Mouse (Mus musculus) neural tube, embryonic 14.5 days (tissue): ENCODE data around the gene G6pc3. TPM values are rescaled to one million over a fixed set of nuclear protein-coding genes. Genes with fewer than 3 reads are reported as not detected.

Experiments
- ATAC-seq: fragments of 200-750 bp; cut with Nextera tagmentation; 2 replicates; pipeline ENCODE4 v1.8.0; 2017; ENCODE audit warnings: low read depth, mild to moderate bottlenecking, moderate TSS enrichment, moderate library complexity
- H3K27ac ChIP-seq: fragments of 300-500 bp; sonication (generic); 2 replicates; pipeline ENCODE4 v1.5.1; 2014; ENCODE audit warnings: low read depth, mild to moderate bottlenecking, control low read depth, low read length, moderate library complexity, mixed read lengths
- H3K27me3 ChIP-seq: fragments of 300-500 bp; sonication (generic); 2 replicates; pipeline ENCODE4 v1.6.1; 2014; ENCODE audit warnings: low read length; ENCODE audit not compliant: control insufficient read depth, insufficient read depth
- H3K36me3 ChIP-seq: fragments of 300-500 bp; sonication (generic); 2 replicates; pipeline ENCODE4 v1.6.1; 2014; ENCODE audit warnings: low read length, mixed read lengths; ENCODE audit not compliant: control insufficient read depth, insufficient read depth
- H3K4me1 ChIP-seq: fragments of 300-500 bp; sonication (generic); 2 replicates; pipeline ENCODE4 v1.6.1; 2014; ENCODE audit warnings: low read length; ENCODE audit not compliant: control insufficient read depth, insufficient read depth
- H3K4me2 ChIP-seq: fragments of 300-500 bp; sonication (generic); 2 replicates; pipeline ENCODE4 v1.6.1; 2014; ENCODE audit warnings: mild to moderate bottlenecking, low read depth, low read length, control low read depth
- H3K4me3 ChIP-seq: fragments of 300-500 bp; sonication (generic); 2 replicates; pipeline ENCODE4 v1.5.1; 2014; ENCODE audit warnings: low read depth, low read length, control low read depth, mixed read lengths
- H3K9ac ChIP-seq: fragments of 300-500 bp; sonication (generic); replicated peaks from 2 replicates; pipeline ENCODE4 v1.6.1; 2014; ENCODE audit warnings: low read depth, mild to moderate bottlenecking, control low read depth, low read length, mixed read lengths
- H3K9me3 ChIP-seq: fragments of 300-500 bp; sonication (generic); 2 replicates; pipeline ENCODE4 v1.6.1; 2016; ENCODE audit warnings: low read length; ENCODE audit not compliant: control insufficient read depth
- WGBS: fragments of 180-500 bp; shearing (Covaris S2); extraction: QIAGEN DNeasy Blood & Tissue Kit; methylation state at CpG from one replicate; pipeline ENCODE4 v1.1.7; 2014; 5-methylcytosine and 5-hydroxymethylcytosine counted together
- polyA plus RNA-seq: library from polyadenylated mRNA; unstranded; fragments of >200 nt; fragmentation: Nextera tagmentation; extraction: Ambion mirVana; gene quantifications from 2 replicates; pipeline ENCODE4 v1.2.1, GENCODE M21; 2014

G6pc3 gene
- polyA plus RNA-seq, 1 experiment from 2014 or later = 42.5 TPM

GRCm38 (mm10) chr11:102214430-102215156 lies 25.2 kb downstream of the G6pc3 start:
- Histone ChIP-seq H3K4me3 (no peak overlapping the region), H3K9me3 (no peaks in the 10 kb centered on the region), H3K27ac (no peak overlapping the region; the same call in 1 of the 2 replicates), H3K9ac (no peak overlapping the region), H3K27me3 (no peaks in the 10 kb centered on the region), H3K4me2 (no peak overlapping the region), H3K4me1 (peaks cover 44% of the 10 kb centered on the region), H3K36me3 (no peaks in the 10 kb centered on the region)
- 49% methylated on average over 10 of the region's 10 CpGs for WGBS
- ATAC-seq = no peak

GRCm38 (mm10) chr11:102215511-102215910 lies 26.1 kb downstream of the G6pc3 start:
- Histone ChIP-seq H3K4me3 (no peak overlapping the region), H3K36me3 (0 out of 2 replicates have a peak, but pooled peaks cover 3% of the 10 kb centered on the region), H3K4me1 (peaks cover 49% of the 10 kb centered on the region), H3K4me2 (no peak overlapping the region), H3K27me3 (no peaks in the 10 kb centered on the region), H3K9ac (no peak overlapping the region), H3K27ac (no peak overlapping the region), H3K9me3 (no peaks in the 10 kb centered on the region)
- no peak for ATAC-seq
- 74% methylated on average over 11 of the region's 11 CpGs for WGBS

GRCm38 (mm10) chr11:102216056-102216885 lies 26.9 kb downstream of the G6pc3 start:
- Histone ChIP-seq H3K4me1 (peaks cover 49% of the 10 kb centered on the region), H3K27ac (no peak overlapping the region), H3K36me3 (0 out of 2 replicates have a peak, but pooled peaks cover 3% of the 10 kb centered on the region), H3K9ac (no peak overlapping the region), H3K9me3 (no peaks in the 10 kb centered on the region), H3K27me3 (no peaks in the 10 kb centered on the region), H3K4me3 (no peak overlapping the region), H3K4me2 (no peak overlapping the region; the same call in 1 of the 2 replicates)
- no peak for ATAC-seq
- WGBS = 47% methylated on average over 12 of the region's 12 CpGs

- 0 out of 2 replicates have a peak, but pooled peaks cover 3% of the 10 kb centered on the region for H3K36me3 ChIP-seq
- H3K4me3 ChIP-seq = no peak overlapping the region
- no peak overlapping the region; the same call in 1 of the 2 replicates for H3K4me2 ChIP-seq
- H3K27ac ChIP-seq = 0 out of 2 replicates have a peak overlapping the region, but pooled peaks have one; percentile 22
- peaks cover 47% of the 10 kb centered on the region for H3K4me1 ChIP-seq
- no peaks in the 10 kb centered on the region for H3K27me3 ChIP-seq
- no peak for ATAC-seq
- H3K9ac ChIP-seq = no peak overlapping the region
- 58% methylated on average over 5 of the region's 5 CpGs for WGBS
- H3K9me3 ChIP-seq = no peaks in the 10 kb centered on the region
Observed at GRCm38 (mm10) chr11:102216886-102217240, 27.4 kb downstream of the G6pc3 start.

GRCm38 (mm10) chr11:102217396-102217795 lies 28.0 kb downstream of the G6pc3 start:
- no peak overlapping the region for H3K4me2 ChIP-seq
- peaks cover 47% of the 10 kb centered on the region for H3K4me1 ChIP-seq
- no peaks in the 10 kb centered on the region for H3K27me3 ChIP-seq
- no peak for ATAC-seq
- H3K9ac ChIP-seq = no peak overlapping the region; the same call in 1 of the 2 replicates
- no peak overlapping the region for H3K27ac ChIP-seq
- no peaks in the 10 kb centered on the region for H3K9me3 ChIP-seq
- 76% methylated on average over 6 of the region's 6 CpGs for WGBS
- 0 out of 2 replicates have a peak, but pooled peaks cover 3% of the 10 kb centered on the region for H3K36me3 ChIP-seq
- no peak overlapping the region for H3K4me3 ChIP-seq

- H3K4me3 ChIP-seq = no peak overlapping the region
- H3K4me2 ChIP-seq = peak overlapping the region; percentile 47
- no peak for ATAC-seq
- peak overlapping the region; percentile 64 for H3K27ac ChIP-seq
- no peaks in the 10 kb centered on the region for H3K27me3 ChIP-seq
- H3K4me1 ChIP-seq = peaks cover 47% of the 10 kb centered on the region
- H3K9me3 ChIP-seq = no peaks in the 10 kb centered on the region
- 77% methylated on average over 7 of the region's 7 CpGs for WGBS
- peak overlapping the region; percentile 46 for H3K9ac ChIP-seq
- H3K36me3 ChIP-seq = 0 out of 2 replicates have a peak, but pooled peaks cover 3% of the 10 kb centered on the region
Observed at GRCm38 (mm10) chr11:102217876-102218430, 28.5 kb downstream of the G6pc3 start.

GRCm38 (mm10) chr11:102218783-102219182 lies 29.4 kb downstream of the G6pc3 start:
- Histone ChIP-seq H3K4me3 (no peak overlapping the region), H3K4me2 (peak overlapping the region; percentile 47), H3K36me3 (0 out of 2 replicates have a peak, but pooled peaks cover 3% of the 10 kb centered on the region), H3K9ac (peak overlapping the region; percentile 46), H3K27ac (peak overlapping the region; percentile 64), H3K4me1 (peaks cover 52% of the 10 kb centered on the region), H3K9me3 (no peaks in the 10 kb centered on the region), H3K27me3 (no peaks in the 10 kb centered on the region)
- peak; percentile 78; the same call in 1 of the 2 replicates for ATAC-seq
- 1% methylated on average over 10 of the region's 10 CpGs for WGBS

GRCm38 (mm10) chr11:102219247-102219993 lies 30.0 kb downstream of the G6pc3 start:
- ATAC-seq = no peak; the same call in 1 of the 2 replicates
- H3K4me2 ChIP-seq = peak overlapping the region; percentile 47; the same call in 1 of the 2 replicates
- peak overlapping the region; percentile 64; the same call in 1 of the 2 replicates for H3K27ac ChIP-seq
- no peaks in the 10 kb centered on the region for H3K9me3 ChIP-seq
- 62% methylated on average over 14 of the region's 14 CpGs for WGBS
- H3K27me3 ChIP-seq = no peaks in the 10 kb centered on the region
- H3K4me1 ChIP-seq = peaks cover 52% of the 10 kb centered on the region
- H3K9ac ChIP-seq = no peak overlapping the region
- H3K36me3 ChIP-seq = 0 out of 2 replicates have a peak, but pooled peaks cover 3% of the 10 kb centered on the region
- no peak overlapping the region for H3K4me3 ChIP-seq
